Mouse (Mus musculus): ENCODE measurements around the gene Myo1d. TPM values are rescaled to one million over a fixed set of nuclear protein-coding genes. Genes with fewer than 3 reads are reported as not detected.

Myo1d gene
- polyA plus RNA-seq, 2 experiments = 3.3 to 7.5 TPM

GRCm38 (mm10) chr11:80759023-80759422, 20.8 kb downstream of the Myo1d start:
- DNase-seq (ENCODE audit: low read depth in 3 of 3, low spot score in 3 of 3) (no peak), ATAC-seq (ENCODE audit: insufficient read depth) (no peak)
- H3K27me3 ChIP-seq (ENCODE audit: control insufficient read depth, insufficient read depth, low read length) = no peaks in the 10 kb centered on the region
- no peaks in the 10 kb centered on the region for H3K36me3 ChIP-seq (replicated peaks; ENCODE audit: control insufficient read depth, insufficient read depth, low read depth)
- no peak overlapping the region for H3K4me2 ChIP-seq (ENCODE audit: low read depth)
- WGBS (ENCODE audit: insufficient replicate concordance) = 77% methylated on average over 3 of the region's 3 CpGs
- no peak overlapping the region for H3K4me3 ChIP-seq (ENCODE audit: insufficient read depth in 1 of 2, low read depth in 2 of 2, low read length in 2 of 2)
- no peaks in the 10 kb centered on the region for H3K4me1 ChIP-seq (replicated peaks; ENCODE audit: control insufficient read depth in 2 of 2, insufficient read depth in 2 of 2, low read length in 1 of 2)
- no peak overlapping the region for H3K27ac ChIP-seq
- no peak overlapping the region for H3K9ac ChIP-seq (replicated peaks)
- TF ChIP-seq CTCF (IDR thresholded peaks at IDR 0.05; ENCODE audit: low read depth) = no peak
- no peak for TF ChIP-seq EP300 (IDR thresholded peaks at IDR 0.05; ENCODE audit: low read depth)
- no peaks in the 10 kb centered on the region for H3K9me3 ChIP-seq (ENCODE audit: control insufficient read depth, low read length)

- H3K36me3 ChIP-seq (replicated peaks; ENCODE audit: control insufficient read depth, insufficient read depth, low read depth) = no peaks in the 10 kb centered on the region
- WGBS (ENCODE audit: insufficient replicate concordance) = 56% methylated on average over 2 of the region's 2 CpGs
- no peak overlapping the region for H3K4me3 ChIP-seq (ENCODE audit: insufficient read depth in 1 of 2, low read depth in 2 of 2, low read length in 2 of 2)
- H3K27ac ChIP-seq = no peak overlapping the region
- no peak for ATAC-seq (ENCODE audit: insufficient read depth)
- TF ChIP-seq EP300 (IDR thresholded peaks at IDR 0.05; ENCODE audit: low read depth) (no peak), CTCF (IDR thresholded peaks at IDR 0.05; ENCODE audit: low read depth) (no peak)
- H3K9me3 ChIP-seq (ENCODE audit: control insufficient read depth, low read length) = no peaks in the 10 kb centered on the region
- H3K9ac ChIP-seq (replicated peaks) = no peak overlapping the region
- no peak for DNase-seq (ENCODE audit: low read depth in 3 of 3, low spot score in 3 of 3)
- no peaks in the 10 kb centered on the region for H3K4me1 ChIP-seq (replicated peaks; ENCODE audit: control insufficient read depth in 2 of 2, insufficient read depth in 2 of 2, low read length in 1 of 2)
- H3K4me2 ChIP-seq (ENCODE audit: low read depth) = no peak overlapping the region
- H3K27me3 ChIP-seq (ENCODE audit: control insufficient read depth, insufficient read depth, low read length) = no peaks in the 10 kb centered on the region
Measured at GRCm38 (mm10) chr11:80754201-80754600, 25.6 kb downstream of the Myo1d start.

- Histone ChIP-seq H3K27ac (no peak overlapping the region), H3K27me3 (ENCODE audit: control insufficient read depth, insufficient read depth, low read length) (no peaks in the 10 kb centered on the region), H3K4me2 (ENCODE audit: low read depth) (no peak overlapping the region), H3K9me3 (ENCODE audit: control insufficient read depth, low read length) (no peaks in the 10 kb centered on the region), H3K36me3 (replicated peaks; ENCODE audit: control insufficient read depth, insufficient read depth, low read depth) (no peaks in the 10 kb centered on the region), H3K9ac (replicated peaks) (no peak overlapping the region), H3K4me3 (ENCODE audit: insufficient read depth in 1 of 2, low read depth in 2 of 2, low read length in 2 of 2) (no peak overlapping the region), H3K4me1 (replicated peaks; ENCODE audit: control insufficient read depth in 2 of 2, insufficient read depth in 2 of 2, low read length in 1 of 2) (no peaks in the 10 kb centered on the region)
- TF ChIP-seq EP300 (IDR thresholded peaks at IDR 0.05; ENCODE audit: low read depth) (no peak), CTCF (IDR thresholded peaks at IDR 0.05; ENCODE audit: low read depth) (no peak)
- ATAC-seq (ENCODE audit: insufficient read depth) = no peak
- DNase-seq (ENCODE audit: low read depth in 3 of 3, low spot score in 3 of 3) = no peak
- 46% methylated on average over 1 of the region's 1 CpGs for WGBS (ENCODE audit: insufficient replicate concordance)
Measured at GRCm38 (mm10) chr11:80751168-80751567, 28.7 kb downstream of the Myo1d start.

- Histone ChIP-seq H3K4me1 (replicated peaks; ENCODE audit: control insufficient read depth in 2 of 2, insufficient read depth in 2 of 2, low read length in 1 of 2) (no peaks in the 10 kb centered on the region), H3K9me3 (ENCODE audit: control insufficient read depth, low read length) (no peaks in the 10 kb centered on the region), H3K36me3 (replicated peaks; ENCODE audit: control insufficient read depth, insufficient read depth, low read depth) (no peaks in the 10 kb centered on the region), H3K4me2 (ENCODE audit: low read depth) (no peak overlapping the region), H3K9ac (replicated peaks) (no peak overlapping the region), H3K27ac (no peak overlapping the region), H3K27me3 (ENCODE audit: control insufficient read depth, insufficient read depth, low read length) (no peaks in the 10 kb centered on the region), H3K4me3 (ENCODE audit: insufficient read depth in 1 of 2, low read depth in 2 of 2, low read length in 2 of 2) (no peak overlapping the region)
- DNase-seq (ENCODE audit: low read depth in 3 of 3, low spot score in 3 of 3) = no peak
- 84% methylated on average over 1 of the region's 1 CpGs for WGBS (ENCODE audit: insufficient replicate concordance)
- no peak for TF ChIP-seq CTCF (IDR thresholded peaks at IDR 0.05; ENCODE audit: low read depth)
- no peak for TF ChIP-seq EP300 (IDR thresholded peaks at IDR 0.05; ENCODE audit: low read depth)
- ATAC-seq (ENCODE audit: insufficient read depth) = no peak
Measured at GRCm38 (mm10) chr11:80749187-80749586, 30.6 kb downstream of the Myo1d start.

- Histone ChIP-seq H3K4me3 (ENCODE audit: insufficient read depth in 1 of 2, low read depth in 2 of 2, low read length in 2 of 2) (no peak overlapping the region), H3K27ac (no peak overlapping the region), H3K9ac (replicated peaks) (no peak overlapping the region), H3K4me1 (replicated peaks; ENCODE audit: control insufficient read depth in 2 of 2, insufficient read depth in 2 of 2, low read length in 1 of 2) (no peaks in the 10 kb centered on the region), H3K36me3 (replicated peaks; ENCODE audit: control insufficient read depth, insufficient read depth, low read depth) (no peaks in the 10 kb centered on the region), H3K9me3 (ENCODE audit: control insufficient read depth, low read length) (no peaks in the 10 kb centered on the region), H3K4me2 (ENCODE audit: low read depth) (no peak overlapping the region), H3K27me3 (ENCODE audit: control insufficient read depth, insufficient read depth, low read length) (no peaks in the 10 kb centered on the region)
- no peak for DNase-seq (ENCODE audit: low read depth in 3 of 3, low spot score in 3 of 3)
- 59% methylated on average over 5 of the region's 5 CpGs for WGBS (ENCODE audit: insufficient replicate concordance)
- ATAC-seq (ENCODE audit: insufficient read depth) = no peak
- TF ChIP-seq CTCF (IDR thresholded peaks at IDR 0.05; ENCODE audit: low read depth) (no peak), EP300 (IDR thresholded peaks at IDR 0.05; ENCODE audit: low read depth) (no peak)
Measured at GRCm38 (mm10) chr11:80745426-80745825, 34.4 kb downstream of the Myo1d start.

Measured in liver, embryonic 14.5 days (tissue).